Mouse (Mus musculus) kidney, adult 2 months (tissue): Measurements from ENCODE around the gene Crb1. TPM values are rescaled to one million over a fixed set of nuclear protein-coding genes. Genes with fewer than 3 reads are reported as not detected.

ENCODE experiments used
- DNase-seq: peaks from one replicate; pipeline ENCODE4 v3.0.0; 2021
- H3K27ac ChIP-seq: fragments of 200-500 bp; 2 replicates; pipeline ENCODE4 v1.5.1; 2012; ENCODE audit warnings: low read depth, low read length, control low read depth, inconsistent platforms; ENCODE audit not compliant: insufficient read depth
- H3K27me3 ChIP-seq: fragments of 200-500 bp; replicated peaks from 2 replicates; pipeline ENCODE4 v1.6.1; 2012; ENCODE audit warnings: mild to moderate bottlenecking, moderate library complexity, low read length, inconsistent platforms; ENCODE audit not compliant: control insufficient read depth, insufficient read depth
- H3K36me3 ChIP-seq: fragments of 200-500 bp; 2 replicates; pipeline ENCODE4 v1.6.1; 2012; ENCODE audit warnings: mild to moderate bottlenecking, moderate library complexity, low read length, inconsistent platforms; ENCODE audit not compliant: control insufficient read depth, insufficient read depth
- H3K4me1 ChIP-seq: fragments of 200-500 bp; 2 replicates; pipeline ENCODE4 v1.6.1; 2011; ENCODE audit warnings: low read length; ENCODE audit not compliant: control insufficient read depth, insufficient read depth
- H3K4me3 ChIP-seq: fragments of 200-500 bp; 2 replicates; pipeline ENCODE4 v1.5.1; 2011; ENCODE audit warnings: mild to moderate bottlenecking, low read depth, low read length, control low read depth; ENCODE audit not compliant: insufficient read depth
- CTCF ChIP-seq: fragments of 200-500 bp; conservative IDR thresholded peaks from 2 replicates; pipeline ENCODE4 v1.5.1; 2011; ENCODE audit warnings: low read depth, mild to moderate bottlenecking, control low read depth, low read length, moderate library complexity, mixed read lengths; ENCODE audit not compliant: insufficient read depth, insufficient read length
- POLR2A ChIP-seq: fragments of 200-500 bp; IDR thresholded peaks from one replicate; pipeline ENCODE4 v1.6.1; 2011; ENCODE audit warnings: low read depth, low read length, control low read depth
- WGBS: fragments of 180-500 bp; shearing (Covaris S2); methylation state at CpG from one replicate; pipeline ENCODE4 v1.1.7; 2018; 5-methylcytosine and 5-hydroxymethylcytosine counted together
- polyA plus RNA-seq: library from polyadenylated mRNA; depleted of rRNA; stranded (reverse); fragments of >200 nt; gene quantifications from 2 replicates; pipeline ENCODE4 v1.2.3, GENCODE M21; 2012; rRNA removed

Crb1 gene
- polyA plus RNA-seq, 1 experiment: 0.23 TPM

GRCm38 (mm10) chr1:139153493-139153892, 223.4 kb downstream of the Crb1 start:
- 70% methylated on average over 6 of the region's 6 CpGs for WGBS
- no peaks in the 10 kb centered on the region for H3K27me3 ChIP-seq
- H3K36me3 ChIP-seq: no peaks in the 10 kb centered on the region
- no peak overlapping the region for H3K27ac ChIP-seq
- H3K4me1 ChIP-seq: no peaks in the 10 kb centered on the region
- no peak for DNase-seq
- H3K4me3 ChIP-seq: no peak overlapping the region
- TF ChIP-seq POLR2A (no peak), CTCF (no peak)

- H3K27me3 ChIP-seq: no peaks in the 10 kb centered on the region
- H3K36me3 ChIP-seq: no peaks in the 10 kb centered on the region
- 99% methylated on average over 2 of the region's 2 CpGs for WGBS
Measured at GRCm38 (mm10) chr1:139153006-139153405, 223.9 kb downstream of the Crb1 start.

More at GRCm38 (mm10) chr1:139153006-139153405, 223.9 kb downstream of the Crb1 start:
- TF ChIP-seq POLR2A (no peak), CTCF (no peak)
- Histone ChIP-seq H3K4me3 (no peak overlapping the region), H3K27ac (no peak overlapping the region), H3K4me1 (no peaks in the 10 kb centered on the region)
- DNase-seq: no peak

Other genes starting within 250 kb of the Crb1 start
- gene Zbtb41, start 45.2 kb upstream of the Crb1 start, polyA plus RNA-seq: 8.0 and 8.4 TPM in 2 replicates
- 0.03 and 0.23 TPM in 2 replicates for gene Aspm, start 77.7 kb upstream of the Crb1 start, polyA plus RNA-seq
- 34.4 and 49.6 TPM in 2 replicates for gene F13b, start 124.6 kb upstream of the Crb1 start, polyA plus RNA-seq
- not detected in 2 replicates for gene Cfhr1, start 183.2 kb upstream of the Crb1 start, polyA plus RNA-seq